Mouse (Mus musculus) granulocyte monocyte progenitor cell, adult 5-6 weeks (primary cell): ENCODE results near the gene Rbfox2. TPM values are rescaled to one million over a fixed set of nuclear protein-coding genes. Genes with fewer than 3 reads are reported as not detected.
"Not testable (repeated sequence)": the region's sequence is repeated elsewhere in the genome, so short reads cannot be mapped to it uniquely, and the experiment has no call there.

Experiments
- ATAC-seq: replicated peaks from 2 replicates; pipeline ENCODE4 v1.8.0; 2016; ENCODE audit warnings: mild to moderate bottlenecking, moderate TSS enrichment, inconsistent platforms; ENCODE audit not compliant: poor library complexity, severe bottlenecking
- total RNA-seq, 2 experiments: library from RNA; stranded (forward) in 1 of 2; stranded (reverse) in 1 of 2; fragments of 200-712, 200-1000 nt in 1 of 2; fragments of >200 nt in 1 of 2; fragmentation: Nextera tagmentation in 1 of 2; gene quantifications; 2 replicates each; pipeline ENCODE4 v1.2.3; 2014 to 2017

Gene Rbfox2
- total RNA-seq, 2 experiments from 2014 or later, result 0.24 to 3.6 TPM

DNA sequence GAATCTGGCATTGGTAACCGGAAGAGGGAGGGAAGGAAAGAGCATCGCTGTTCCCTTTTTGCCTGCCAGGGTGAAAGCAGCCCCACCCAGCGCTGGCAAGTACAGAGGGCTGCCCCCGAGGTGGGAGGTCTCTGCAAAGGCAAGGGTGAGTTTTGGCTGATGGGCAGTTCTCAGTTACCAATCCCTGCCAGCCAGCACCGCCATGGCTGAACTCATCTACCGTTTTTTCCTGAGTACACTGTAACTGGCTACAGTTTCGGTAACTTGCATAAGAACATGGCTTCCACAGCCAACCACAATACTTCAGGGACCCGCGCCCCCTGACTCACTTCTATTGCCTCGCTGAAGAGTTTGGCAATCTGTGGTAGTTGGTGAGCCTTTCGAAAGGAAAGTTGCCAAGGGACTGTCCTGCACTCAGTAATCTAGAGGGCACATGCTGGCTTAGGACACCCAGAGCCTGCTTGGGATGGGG is 226.9 kb downstream of the Rbfox2 start:
- ATAC-seq, result peak; percentile 27

DNA sequence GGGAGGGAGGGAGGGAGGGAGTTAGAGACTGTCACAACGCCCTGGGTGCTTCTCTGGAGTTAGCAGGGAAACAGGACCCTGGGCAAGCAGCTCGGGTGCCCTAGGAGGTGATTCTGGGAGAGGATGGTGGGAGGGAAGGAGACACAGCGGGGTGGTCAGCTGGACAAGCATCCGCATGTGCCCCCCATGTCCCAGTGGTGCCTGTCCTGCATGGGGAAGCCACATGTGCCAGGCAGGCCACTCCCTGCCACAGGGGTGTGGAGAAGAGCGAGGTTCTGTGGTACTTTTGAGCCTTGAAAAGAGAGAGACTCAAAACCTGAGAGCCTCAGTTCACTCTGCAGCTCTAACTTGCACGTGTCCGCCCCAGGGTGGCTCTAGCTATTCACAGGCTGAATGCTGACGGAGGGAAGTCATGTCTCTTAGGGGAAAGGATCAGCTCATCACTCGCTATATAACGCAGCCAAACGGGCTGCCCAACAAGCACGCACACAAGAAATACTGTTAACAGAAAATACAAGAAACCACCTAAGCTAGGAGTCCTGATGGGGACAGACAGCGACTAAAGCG is 227.5 kb downstream of the Rbfox2 start:
- ATAC-seq, result no peak

DNA sequence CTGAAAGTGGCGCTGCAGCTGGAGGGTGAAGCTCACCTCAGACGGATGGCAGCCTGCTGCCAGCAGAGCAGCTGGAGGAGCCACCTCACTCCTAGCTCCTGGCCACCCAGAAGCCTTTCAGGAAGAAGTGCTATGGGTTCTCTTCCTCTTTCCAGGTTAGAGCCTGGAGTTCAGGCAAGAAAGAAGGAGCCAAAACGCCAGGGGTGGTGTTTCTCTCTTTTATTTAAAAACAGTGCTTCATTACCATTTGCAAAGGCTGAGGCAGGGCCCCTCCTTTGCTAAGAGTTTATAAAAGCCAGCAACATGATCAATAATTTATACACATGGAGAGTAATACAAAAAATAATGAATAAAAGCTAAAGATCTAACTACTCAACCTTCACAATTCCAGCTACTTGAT is 228.0 kb downstream of the Rbfox2 start:
- ATAC-seq, result no peak

DNA sequence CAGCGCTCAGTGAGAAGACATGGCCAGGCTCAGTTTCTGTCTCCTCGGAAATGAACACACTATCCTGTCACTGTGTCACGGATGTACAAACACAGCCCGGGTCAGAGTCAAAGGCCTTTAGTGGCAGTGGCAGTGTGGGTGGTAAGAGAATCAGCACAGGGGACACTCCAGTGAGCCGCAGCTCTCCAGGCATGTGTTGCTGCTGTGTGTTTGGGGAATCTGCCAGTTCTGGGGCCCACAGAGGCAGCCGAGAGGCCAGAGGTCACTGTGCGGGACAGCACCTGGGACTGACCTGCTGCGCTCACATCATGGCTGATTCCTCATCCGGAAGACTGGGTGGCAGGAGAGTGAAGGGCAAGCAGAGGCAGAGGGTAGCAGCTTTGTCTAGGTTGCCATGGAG is 228.9 kb downstream of the Rbfox2 start:
- no peak for ATAC-seq

DNA sequence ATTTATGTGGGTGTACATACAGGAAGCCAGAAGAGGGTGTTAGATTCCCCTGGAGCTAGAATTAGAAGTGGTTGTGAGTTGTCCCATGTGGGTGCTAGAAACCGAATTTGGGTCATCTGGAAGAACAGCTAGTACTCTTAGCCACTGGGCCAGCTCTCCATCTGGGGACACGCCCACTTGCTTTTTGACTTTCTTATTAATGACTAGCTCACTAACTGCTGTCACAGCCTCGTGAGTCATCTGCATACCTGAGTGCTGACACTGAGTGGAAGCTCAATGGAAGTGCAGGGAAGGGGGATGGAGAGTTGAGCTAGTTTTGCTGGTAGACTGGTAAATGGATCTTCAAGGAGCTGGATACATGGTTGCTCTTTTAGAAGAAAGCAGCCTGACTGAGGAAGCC is 230.3 kb downstream of the Rbfox2 start:
- no peak for ATAC-seq

DNA sequence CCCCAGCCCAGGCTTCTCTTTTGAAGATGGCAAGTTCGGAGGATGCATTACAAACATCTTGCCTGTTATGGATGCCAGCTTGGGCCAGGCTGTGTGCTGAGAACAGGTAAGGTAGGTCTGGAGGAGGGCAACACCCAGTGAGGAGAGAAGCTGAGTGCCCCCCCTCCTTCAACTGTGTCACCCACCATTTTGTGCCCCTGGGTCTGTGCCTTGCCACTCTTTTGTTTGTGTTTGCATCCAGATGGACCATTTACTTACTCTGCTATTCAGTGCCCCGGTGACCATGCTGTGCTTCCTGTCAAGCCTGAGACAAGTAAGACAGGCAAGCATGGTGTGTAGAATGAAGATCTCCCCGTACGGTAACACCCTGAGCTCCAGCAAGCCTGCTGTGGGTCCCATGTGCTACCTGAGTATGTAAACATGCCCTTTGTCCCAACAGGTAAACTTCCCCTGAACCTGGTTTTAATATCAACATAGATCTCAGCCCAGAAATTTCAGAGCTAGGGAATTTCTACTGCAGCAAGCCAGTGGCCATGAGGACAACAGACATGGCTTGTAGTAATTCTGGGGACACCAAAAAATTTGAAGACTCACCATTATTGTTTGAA is 234.1 kb downstream of the Rbfox2 start:
- no peak for ATAC-seq

DNA sequence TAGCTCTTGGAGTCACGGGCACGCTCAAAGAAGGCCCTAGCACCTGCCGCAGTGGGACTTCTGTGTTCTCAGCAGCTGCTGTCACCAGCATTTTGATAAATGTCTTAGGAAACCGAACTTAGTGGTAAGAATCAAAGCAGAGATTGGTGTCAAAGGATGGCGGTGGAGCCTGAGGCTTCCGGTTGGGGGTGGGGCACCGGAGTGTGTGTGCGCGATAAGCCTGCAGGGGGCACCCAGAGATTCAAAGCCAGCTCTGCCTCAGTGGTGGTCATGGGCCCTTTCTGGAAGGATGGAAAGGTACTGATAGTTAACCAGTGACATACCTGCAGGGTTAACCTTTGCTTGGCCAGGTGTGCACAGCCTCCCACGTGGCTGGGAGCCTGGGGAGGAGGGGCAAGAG is 235.3 kb downstream of the Rbfox2 start:
- ATAC-seq, result no peak; the same call in 1 of the 2 replicates

DNA sequence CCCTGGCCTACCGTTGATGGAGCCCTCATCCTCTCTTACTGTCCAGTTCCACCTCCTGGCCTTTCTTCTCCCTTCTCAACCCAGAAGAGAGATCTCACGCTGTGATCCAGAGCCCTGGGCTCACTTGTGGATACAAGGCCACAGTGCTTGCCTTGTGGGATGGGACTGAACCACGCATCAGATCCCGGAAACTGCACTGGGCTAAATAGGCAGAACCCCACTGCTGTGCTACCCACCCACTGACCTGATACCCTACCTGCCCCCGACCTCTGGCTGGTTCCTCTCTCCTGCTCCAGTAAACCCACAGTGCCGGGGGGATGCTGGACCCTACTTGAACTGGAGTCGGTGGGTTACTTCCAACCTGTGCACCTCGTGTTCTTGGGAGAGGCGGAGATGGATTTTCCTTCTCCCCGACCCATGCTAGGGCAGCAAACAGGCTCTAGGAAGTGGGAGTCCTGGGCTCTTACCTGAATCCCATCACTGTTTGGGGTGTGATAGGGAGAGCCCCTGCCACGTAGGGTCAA is 236.0 kb downstream of the Rbfox2 start:
- ATAC-seq, result no peak

DNA sequence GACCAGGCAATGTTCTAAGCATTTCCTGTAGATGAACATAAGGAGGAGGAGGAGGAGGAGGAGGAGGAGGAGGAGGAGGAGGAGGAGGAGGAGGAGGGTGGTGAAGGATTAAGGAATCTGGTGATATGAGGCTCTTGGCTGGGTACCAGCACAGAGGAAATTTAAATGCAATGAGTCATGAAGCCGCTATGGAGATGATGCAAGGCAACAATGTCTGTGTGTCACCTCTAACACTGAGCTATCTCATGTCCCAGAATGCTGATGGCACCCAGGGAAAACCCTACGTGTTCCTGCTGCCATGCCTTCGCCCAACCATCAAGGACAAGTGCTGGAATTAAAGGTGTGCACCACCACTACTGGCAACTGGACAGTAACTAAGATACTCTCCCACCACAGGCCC is 237.8 kb downstream of the Rbfox2 start:
- ATAC-seq, result no peak

DNA sequence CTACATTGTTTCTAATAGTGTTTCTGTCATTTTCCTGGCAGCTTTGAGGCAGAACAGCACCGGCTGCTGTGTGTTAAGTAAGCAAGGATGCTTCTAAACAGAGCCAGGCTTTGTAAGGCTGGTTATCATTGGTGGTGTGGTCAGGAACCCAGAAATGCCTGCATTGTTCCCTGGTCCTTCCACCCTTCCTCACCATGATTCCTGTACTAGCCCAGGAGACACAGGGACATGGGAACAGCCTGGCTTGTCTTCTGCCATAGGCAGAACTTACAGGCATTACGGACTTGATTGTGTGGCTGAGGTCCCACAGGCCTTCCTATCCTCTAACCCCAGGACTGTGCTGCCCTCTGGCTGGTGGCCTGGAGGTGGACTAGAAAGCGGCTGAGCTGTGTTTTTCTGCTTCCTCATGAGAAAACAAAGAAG is 238.4 kb downstream of the Rbfox2 start:
- no peak for ATAC-seq

DNA sequence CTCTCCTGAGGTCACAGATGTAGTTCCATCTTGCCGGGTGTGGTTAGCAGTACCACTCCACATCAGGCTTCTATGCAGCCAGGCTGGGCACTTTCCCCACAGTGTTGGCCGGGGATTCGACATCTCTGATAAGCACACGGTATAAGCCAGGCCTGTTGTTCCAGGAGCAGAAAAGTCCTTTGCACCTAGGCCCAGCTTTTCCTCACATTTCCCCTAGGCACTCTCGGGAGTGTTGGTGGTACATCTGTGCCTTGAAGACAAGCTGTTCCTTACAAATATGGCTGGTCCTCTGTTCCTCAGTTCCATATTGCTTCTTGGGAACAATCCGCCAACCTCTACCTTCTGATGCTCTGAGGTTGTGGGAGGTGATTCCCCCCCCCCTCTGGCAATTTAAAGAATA is 240.6 kb downstream of the Rbfox2 start:
- no peak for ATAC-seq

DNA sequence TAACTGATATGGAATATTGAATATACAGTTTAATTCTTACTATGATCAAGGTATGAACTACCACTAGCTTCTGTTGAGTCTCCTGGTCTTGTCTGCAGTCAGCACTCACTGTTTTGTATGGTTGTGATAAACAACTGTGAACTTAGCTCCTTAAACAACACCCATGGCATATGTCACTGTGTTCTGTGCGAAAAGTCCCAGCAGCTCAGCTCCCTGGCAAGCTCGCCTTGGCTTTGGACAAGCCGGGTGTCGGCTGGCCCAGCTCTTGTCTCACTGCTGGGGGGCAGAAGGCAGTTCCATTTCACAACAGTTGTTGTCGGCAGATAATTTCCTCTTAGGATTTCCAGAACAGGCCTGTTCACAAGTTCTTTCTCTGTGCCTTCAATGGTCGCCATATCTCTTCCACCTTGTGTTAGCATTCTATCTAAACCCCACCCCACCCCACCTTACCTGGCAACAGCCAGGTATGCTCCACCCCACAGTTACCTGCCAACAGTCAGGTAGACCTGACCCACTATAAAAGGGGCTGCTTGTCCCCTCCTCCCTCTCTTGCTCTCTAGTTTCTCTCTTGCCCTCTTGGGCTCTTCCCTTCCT is 241.4 kb downstream of the Rbfox2 start:
- ATAC-seq, result no peak

DNA sequence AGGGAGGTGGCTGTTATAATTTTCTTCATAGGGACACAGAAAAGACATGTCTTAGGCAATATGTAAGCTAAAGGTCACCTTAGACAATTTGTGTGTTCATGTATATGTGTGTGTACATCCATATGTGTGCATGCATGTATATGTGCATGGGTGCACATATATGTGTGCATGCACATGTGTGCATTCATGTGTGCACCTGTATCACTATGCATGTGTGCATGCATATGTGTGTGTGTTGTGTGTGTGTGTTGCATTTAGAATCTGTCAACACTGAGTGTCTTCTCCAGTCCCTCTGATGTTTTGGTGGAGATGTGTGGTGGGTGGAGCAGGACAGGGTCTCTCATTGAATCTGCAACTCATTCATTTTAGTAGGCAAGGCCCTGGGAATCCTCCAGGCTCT is 244.1 kb downstream of the Rbfox2 start:
- no peak for ATAC-seq

DNA sequence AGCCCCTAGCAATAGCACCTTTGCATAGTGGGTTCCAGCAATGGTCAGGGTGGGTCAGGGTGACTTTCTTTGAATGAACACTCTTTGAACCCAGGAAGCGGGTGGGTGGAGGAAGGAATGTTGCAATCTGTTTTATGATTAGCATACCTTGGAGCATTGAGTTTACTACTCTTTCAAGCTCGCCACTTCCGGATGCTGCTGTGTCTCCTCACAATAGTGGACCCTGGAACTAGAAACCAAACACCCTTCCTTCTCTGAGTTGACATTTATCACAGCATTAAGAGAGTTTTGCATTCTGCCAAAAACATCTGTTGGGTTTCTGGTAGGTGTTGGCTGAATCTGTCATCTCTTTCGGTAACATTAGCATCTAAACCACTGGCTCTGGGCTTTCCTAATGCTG is 247.4 kb downstream of the Rbfox2 start:
- ATAC-seq, result not testable (repeated sequence)

DNA sequence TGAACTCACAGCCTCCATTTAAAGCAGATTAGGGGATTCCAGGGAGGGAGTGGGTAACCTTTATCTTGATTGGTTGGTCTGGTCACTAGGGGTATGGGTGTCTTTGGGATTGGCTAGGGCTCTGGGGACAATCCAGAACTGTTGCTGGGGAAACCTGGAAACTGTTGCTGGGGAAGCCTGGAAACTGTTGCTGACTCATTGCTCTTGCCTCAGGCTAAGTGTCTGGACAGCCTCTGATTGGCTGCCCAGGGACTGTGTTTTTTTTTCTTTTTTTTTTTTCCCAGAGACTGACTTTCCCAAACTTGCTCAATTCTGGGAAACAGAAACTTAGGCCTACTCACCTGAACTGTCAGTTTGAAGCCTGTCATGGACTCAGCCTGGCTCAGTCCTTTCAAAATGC is 248.2 kb downstream of the Rbfox2 start:
- ATAC-seq, result no peak

DNA sequence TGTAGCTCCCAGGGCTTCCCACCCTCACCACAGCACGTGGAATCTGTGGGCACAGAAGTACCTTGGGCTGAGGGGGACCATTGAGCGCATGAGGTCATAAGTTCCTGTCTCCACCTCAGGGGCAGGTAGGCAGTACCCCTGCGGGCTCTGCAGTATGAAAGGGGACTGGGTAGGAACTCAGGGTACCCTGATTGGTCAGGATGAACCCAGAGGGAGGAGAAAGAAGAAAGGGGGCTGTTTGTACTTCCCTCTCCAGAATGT is 250.1 kb downstream of the Rbfox2 start:
- ATAC-seq, result no peak

DNA sequence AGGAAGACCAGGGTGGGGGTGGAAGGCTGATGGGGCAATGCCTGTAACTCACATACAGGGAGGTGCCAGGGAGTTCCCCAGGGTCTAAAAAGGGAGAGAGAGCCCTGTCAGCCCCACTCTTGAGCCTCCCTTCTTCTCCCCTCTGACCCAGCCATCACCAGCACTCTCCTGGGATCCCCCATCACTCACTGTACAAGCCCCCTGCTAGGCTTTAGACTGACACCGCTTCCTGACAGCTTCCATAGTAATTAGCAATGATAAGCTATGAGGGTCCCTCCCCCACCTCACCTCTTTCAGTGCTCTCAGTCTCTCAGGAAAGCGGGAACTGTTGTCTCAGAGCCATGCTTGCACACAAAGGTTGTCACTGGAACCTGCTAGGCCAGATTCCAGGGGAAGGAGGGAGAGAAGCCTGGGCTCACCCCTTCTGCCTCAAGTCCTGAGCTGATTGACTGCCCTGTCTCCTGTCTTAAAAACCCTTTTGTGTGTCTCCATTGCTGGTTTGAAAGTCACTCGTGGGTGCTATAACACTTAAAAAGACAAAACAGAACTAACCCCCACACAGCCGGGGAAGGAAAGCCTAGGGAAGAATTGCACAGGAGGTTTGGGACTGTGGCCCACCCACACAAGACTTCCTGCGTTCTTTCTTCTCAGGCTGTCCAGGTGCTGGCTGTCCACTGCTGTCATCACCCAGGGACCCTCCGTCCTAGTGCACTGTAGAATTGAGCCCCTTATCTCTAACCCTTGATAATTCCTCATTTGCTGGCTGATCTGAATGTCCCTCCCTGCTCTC is 250.6 kb downstream of the Rbfox2 start:
- no peak for ATAC-seq

DNA sequence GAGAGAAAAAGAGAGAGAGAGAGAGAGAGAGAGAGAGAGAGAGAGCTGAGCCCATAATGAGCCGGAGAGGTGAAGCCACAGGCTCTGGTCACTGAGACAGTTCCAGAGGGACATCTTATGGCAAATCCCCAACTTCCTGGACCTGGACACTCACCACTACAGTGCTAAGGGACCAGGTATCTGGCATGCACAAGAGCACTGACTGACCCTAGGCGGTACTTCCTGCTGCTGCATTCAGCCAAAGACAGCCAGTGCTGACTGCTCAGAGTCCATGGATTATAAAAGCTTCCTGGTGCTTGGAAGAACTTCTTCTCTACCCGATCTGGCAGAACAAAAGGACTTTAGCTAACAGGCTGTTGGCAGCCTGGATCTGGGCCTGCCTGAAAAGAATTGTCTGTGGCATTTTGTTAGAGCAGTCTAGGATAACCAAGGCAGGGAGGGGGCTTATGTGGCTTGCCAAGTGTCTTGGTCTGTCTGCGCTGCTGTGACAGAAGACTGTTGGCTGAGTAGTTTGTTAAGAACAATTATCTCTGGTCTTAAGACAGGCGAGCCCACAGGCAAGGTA is 252.1 kb downstream of the Rbfox2 start:
- ATAC-seq, result no peak

DNA sequence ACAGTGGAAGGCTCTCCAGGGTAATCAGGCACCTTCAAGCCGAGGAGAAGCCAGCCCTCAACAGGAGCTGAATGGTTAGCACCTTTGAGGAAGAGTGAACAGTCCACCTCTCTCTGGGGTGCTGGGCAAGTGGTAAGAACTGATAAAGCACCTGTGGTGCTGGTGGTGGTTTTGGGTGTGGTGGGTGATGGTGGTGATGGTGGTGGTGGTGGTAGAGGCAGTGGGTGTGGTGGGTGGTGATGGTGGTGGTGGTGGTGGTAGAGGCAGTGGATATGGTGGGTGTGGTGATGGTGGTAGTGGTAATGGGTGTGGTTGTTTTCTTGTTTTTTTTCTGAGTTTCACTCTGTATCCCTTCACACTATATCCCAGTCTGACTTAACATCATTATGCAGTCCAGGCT is 253.8 kb downstream of the Rbfox2 start:
- no peak for ATAC-seq

DNA sequence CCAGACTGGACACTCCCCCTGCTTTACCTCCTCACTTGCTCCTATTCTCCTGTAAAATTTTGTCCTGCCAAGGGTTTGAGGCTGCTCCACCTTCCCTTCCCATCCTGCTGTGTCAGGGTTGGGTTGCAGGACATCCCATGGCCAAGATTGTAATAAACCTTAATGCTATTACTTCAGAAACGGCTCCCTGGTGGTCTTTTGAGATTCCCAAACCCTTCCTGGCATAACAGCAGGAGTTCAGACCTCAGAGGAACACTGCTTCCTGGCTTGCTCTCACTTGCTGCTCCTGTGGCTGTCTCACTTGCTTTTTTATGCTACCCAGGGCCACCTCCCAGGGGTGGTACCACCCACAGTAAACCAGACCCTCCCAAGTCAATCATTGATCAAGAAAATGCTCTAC is 254.6 kb downstream of the Rbfox2 start:
- no peak for ATAC-seq

DNA sequence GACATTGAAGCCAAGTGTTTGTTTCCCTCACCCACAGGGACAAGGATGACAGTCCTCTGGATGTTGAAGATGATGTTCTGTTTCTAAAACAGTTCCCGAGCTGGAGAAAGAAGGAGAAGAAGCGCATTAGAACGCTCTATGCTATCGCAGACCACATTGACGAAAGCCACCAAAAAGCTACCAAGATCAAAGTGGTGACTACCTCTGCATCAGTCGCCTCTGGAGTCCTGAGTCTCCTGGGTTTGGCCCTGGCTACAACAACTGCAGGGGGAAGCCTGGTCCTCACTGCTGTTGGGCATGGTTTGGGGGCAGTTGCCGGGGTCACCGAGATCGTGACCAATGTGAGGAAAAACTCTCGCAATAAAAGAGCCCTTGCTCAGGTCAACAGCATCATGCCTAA is 256.2 kb downstream of the Rbfox2 start, which contains the start of gene Mb:
Gene Mb, minus strand, starts transcription at position 101 of the 400 bp plus-strand sequence.
- ATAC-seq, result no peak
